Mouse (Mus musculus) myocyte (in vitro differentiated cells): ENCODE measurements around the gene Zfp69. TPM values are rescaled to one million over a fixed set of nuclear protein-coding genes. Genes with fewer than 3 reads are reported as not detected.

Experiments used
- H3K27me3 ChIP-seq: one replicate; pipeline ENCODE4 v1.6.1; 2011; ENCODE audit not compliant: control insufficient read depth, insufficient read depth, insufficient read length
- H3K36me3 ChIP-seq: one replicate; pipeline ENCODE4 v1.6.1; 2011; ENCODE audit not compliant: control insufficient read depth, insufficient read depth
- H3K4me2 ChIP-seq: one replicate; pipeline ENCODE4 v1.6.1; 2011; ENCODE audit warnings: low read depth, control low read depth
- H3K4me3 ChIP-seq: one replicate; pipeline ENCODE4 v1.5.1; 2011; ENCODE audit warnings: mild to moderate bottlenecking, control low read depth, moderate library complexity
- H3K79me2 ChIP-seq: one replicate; pipeline ENCODE4 v1.6.1; 2011; ENCODE audit not compliant: control insufficient read depth, insufficient read depth
- H3ac ChIP-seq: one replicate; pipeline ENCODE4 v1.6.1; 2011; ENCODE audit not compliant: control insufficient read depth, insufficient read length
- MAX ChIP-seq: IDR thresholded peaks from one replicate; pipeline ENCODE4 v1.6.1; 2011; ENCODE audit warnings: low read depth, mild to moderate bottlenecking, control low read depth
- MYOD1 ChIP-seq, 3 experiments: IDR thresholded peaks; one replicate each; pipeline ENCODE4 v1.6.1; 2011; ENCODE audit warnings: control low read depth in 2 of 3, low read depth in 2 of 3, mild to moderate bottlenecking in 2 of 3, moderate library complexity in 1 of 3; ENCODE audit not compliant: insufficient read length in 2 of 3, control insufficient read depth in 1 of 3
- POLR2A ChIP-seq: IDR thresholded peaks from one replicate; pipeline ENCODE4 v1.6.1; 2011; ENCODE audit warnings: low read depth, mild to moderate bottlenecking, control low read depth, moderate library complexity; ENCODE audit not compliant: insufficient read length
- REST ChIP-seq: IDR thresholded peaks from one replicate; pipeline ENCODE4 v1.6.1; 2011; ENCODE audit warnings: mild to moderate bottlenecking, control low read depth, moderate library complexity; ENCODE audit not compliant: insufficient read depth, insufficient read length
- SRF ChIP-seq: IDR thresholded peaks from one replicate; pipeline ENCODE4 v1.6.1; 2011; ENCODE audit warnings: low read depth; ENCODE audit not compliant: control insufficient read depth, insufficient read length
- TCF12 ChIP-seq: IDR thresholded peaks from one replicate; pipeline ENCODE4 v1.6.1; 2011; ENCODE audit warnings: mild to moderate bottlenecking, control low read depth; ENCODE audit not compliant: poor library complexity, insufficient read depth, severe bottlenecking
- USF1 ChIP-seq: IDR thresholded peaks from one replicate; pipeline ENCODE4 v1.6.1; 2011; ENCODE audit warnings: low read depth, mild to moderate bottlenecking, control low read depth, moderate library complexity
- polyA plus RNA-seq: library from polyadenylated mRNA; unstranded; fragments of >200 nt; fragmentation: generic; extraction: Trizol; gene quantifications from one replicate; pipeline ENCODE4 v1.2.1, GENCODE M21; 2012; ENCODE audit warnings: missing spikeins

The Zfp69 gene
- polyA plus RNA-seq, 1 experiment: 0.61 TPM

- Histone ChIP-seq H3K4me2 (no peak overlapping the region), H3K27me3 (peaks cover 5% of the 10 kb centered on the region), H3ac (no peak overlapping the region), H3K36me3 (no peaks in the 10 kb centered on the region), H3K4me3 (no peak overlapping the region), H3K79me2 (no peaks in the 10 kb centered on the region)
- no peak for TF ChIP-seq USF1
- no peak for TF ChIP-seq TCF12
- TF ChIP-seq POLR2A: no peak
- no peak for TF ChIP-seq SRF
- TF ChIP-seq MAX: no peak
These were observed 69.4 kb downstream of the Zfp69 start for GRCm38 (mm10) chr4:120882002-120882625.

DNA sequence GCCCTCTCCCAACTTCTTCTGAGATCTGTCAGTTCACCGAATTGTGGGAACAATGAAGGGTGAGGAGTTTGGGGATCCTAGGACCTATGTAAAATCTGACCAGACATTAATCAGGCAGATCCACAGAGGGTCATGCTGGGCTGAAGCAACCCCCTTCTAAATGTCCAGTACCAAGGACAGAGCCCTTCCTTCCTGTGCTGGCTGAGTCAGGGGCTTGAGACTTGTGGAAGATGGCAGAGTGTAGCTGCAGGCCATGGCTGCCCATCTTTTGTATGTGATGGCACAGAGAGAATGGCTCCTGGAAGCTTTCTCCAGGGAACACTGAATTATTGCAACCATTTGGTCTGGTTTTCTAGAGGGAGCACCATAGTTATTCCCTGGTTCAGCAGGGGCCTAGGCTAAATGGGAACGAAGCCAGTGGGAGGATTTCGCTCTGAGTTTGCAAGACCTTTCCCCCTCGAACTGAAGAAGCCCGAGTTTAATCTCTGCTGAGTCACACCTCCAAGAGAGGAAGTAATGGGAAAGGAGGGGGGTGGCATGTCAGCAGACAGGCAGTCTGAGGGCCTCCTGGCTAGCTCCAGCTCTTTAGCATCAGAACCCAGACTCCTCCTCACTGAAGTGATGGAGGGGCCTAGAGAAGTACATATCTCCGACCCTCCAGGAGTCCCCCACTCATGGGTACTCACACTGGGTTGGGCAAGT lies 70.6 kb downstream of the Zfp69 start:
- no peak overlapping the region for H3K4me3 ChIP-seq
- peaks cover 5% of the 10 kb centered on the region for H3K27me3 ChIP-seq
- no peaks in the 10 kb centered on the region for H3K36me3 ChIP-seq
- TF ChIP-seq REST: peak; percentile 87
- no peak for TF ChIP-seq MYOD1 (IDR thresholded peaks at IDR 0.05; ENCODE audit: control insufficient read depth in 1 of 3, insufficient read length in 2 of 3, low read depth in 2 of 3)
- H3K4me2 ChIP-seq: no peak overlapping the region
- H3ac ChIP-seq: no peak overlapping the region
- H3K79me2 ChIP-seq: no peaks in the 10 kb centered on the region

Other genes starting within 250 kb of the Zfp69 start
- 23.1 TPM for gene Kcnq4, start 203.1 kb downstream of the Zfp69 start, polyA plus RNA-seq
- gene Nfyc, start 120.1 kb downstream of the Zfp69 start, polyA plus RNA-seq: 44.3 TPM
- gene Rims3, start 96.9 kb downstream of the Zfp69 start, polyA plus RNA-seq: 0.02 TPM
- gene Exo5, start 26.7 kb downstream of the Zfp69 start, polyA plus RNA-seq: 6.3 TPM
- 31.3 TPM for gene Smap2, start 65.5 kb upstream of the Zfp69 start, polyA plus RNA-seq
- not detected for gene Col9a2, start 87.7 kb upstream of the Zfp69 start, polyA plus RNA-seq
- gene Zmpste24, start 146.5 kb upstream of the Zfp69 start, polyA plus RNA-seq: 17.6 TPM
- gene Tmco2, start 157.5 kb upstream of the Zfp69 start, polyA plus RNA-seq: not detected